Mouse (Mus musculus) adrenal gland, postnatal 10 days (tissue): ENCODE results near the gene Armc9. TPM values are rescaled to one million over a fixed set of nuclear protein-coding genes. Genes with fewer than 3 reads are reported as not detected.
A peak's percentile ranks its signal among the peaks of the same experiment; 100 is the strongest.

Experiments
- DNase-seq: peaks from one replicate; pipeline ENCODE4 v3.0.0; 2021; ENCODE audit warnings: mixed read lengths
- total RNA-seq, 2 experiments: library from RNA; stranded (reverse); gene quantifications; 2 replicates each; pipeline ENCODE4 v1.2.3; 2021

Armc9 gene
- total RNA-seq, 2 experiments from 2014 or later, result 7.9 to 10.9 TPM

GRCm38 (mm10) chr1:86174602-86175001 is 20.0 kb downstream of the Armc9 start:
- DNase-seq, result no peak

GRCm38 (mm10) chr1:86176066-86176465 is 21.5 kb downstream of the Armc9 start:
- no peak for DNase-seq

- peak; percentile 89 for DNase-seq
Measured at GRCm38 (mm10) chr1:86178462-86179253, 24.1 kb downstream of the Armc9 start.

- DNase-seq, result no peak
Measured at GRCm38 (mm10) chr1:86182004-86182709, 27.6 kb downstream of the Armc9 start.

- no peak for DNase-seq
Measured at GRCm38 (mm10) chr1:86183577-86184263, 29.1 kb downstream of the Armc9 start.

- no peak for DNase-seq
Measured at GRCm38 (mm10) chr1:86186762-86187161, 32.2 kb downstream of the Armc9 start.

GRCm38 (mm10) chr1:86187856-86188255 is 33.3 kb downstream of the Armc9 start:
- DNase-seq, result no peak

- DNase-seq, result no peak
Measured at GRCm38 (mm10) chr1:86188271-86188670, 33.7 kb downstream of the Armc9 start.

GRCm38 (mm10) chr1:86189034-86189702 is 34.6 kb downstream of the Armc9 start:
- DNase-seq, result no peak

GRCm38 (mm10) chr1:86190843-86191242 is 36.3 kb downstream of the Armc9 start:
- no peak for DNase-seq

- no peak for DNase-seq
Measured at GRCm38 (mm10) chr1:86194044-86194443, 39.5 kb downstream of the Armc9 start.

GRCm38 (mm10) chr1:86198276-86198675 is 43.7 kb downstream of the Armc9 start:
- DNase-seq, result no peak

- no peak for DNase-seq
Measured at GRCm38 (mm10) chr1:86199026-86199425, 44.4 kb downstream of the Armc9 start.

- no peak for DNase-seq
Measured at GRCm38 (mm10) chr1:86201312-86201711, 46.7 kb downstream of the Armc9 start.

- DNase-seq, result no peak
Measured at GRCm38 (mm10) chr1:86202617-86203219, 48.1 kb downstream of the Armc9 start.

GRCm38 (mm10) chr1:86210676-86211075 is 56.1 kb downstream of the Armc9 start:
- DNase-seq, result no peak

- no peak for DNase-seq
Measured at GRCm38 (mm10) chr1:86211498-86211897, 56.9 kb downstream of the Armc9 start.

- DNase-seq, result no peak
Measured at GRCm38 (mm10) chr1:86212731-86213130, 58.2 kb downstream of the Armc9 start.

GRCm38 (mm10) chr1:86214158-86214557 is 59.6 kb downstream of the Armc9 start:
- peak; percentile 89 for DNase-seq

- DNase-seq, result no peak
Measured at GRCm38 (mm10) chr1:86215297-86215696, 60.7 kb downstream of the Armc9 start.

- DNase-seq, result no peak
Measured at GRCm38 (mm10) chr1:86216412-86216811, 61.8 kb downstream of the Armc9 start.

- DNase-seq, result no peak
Measured at GRCm38 (mm10) chr1:86217976-86218375, 63.4 kb downstream of the Armc9 start.
